ENCODE assay signal across 10 mouse cellular contexts in the genomic region with DNA sequence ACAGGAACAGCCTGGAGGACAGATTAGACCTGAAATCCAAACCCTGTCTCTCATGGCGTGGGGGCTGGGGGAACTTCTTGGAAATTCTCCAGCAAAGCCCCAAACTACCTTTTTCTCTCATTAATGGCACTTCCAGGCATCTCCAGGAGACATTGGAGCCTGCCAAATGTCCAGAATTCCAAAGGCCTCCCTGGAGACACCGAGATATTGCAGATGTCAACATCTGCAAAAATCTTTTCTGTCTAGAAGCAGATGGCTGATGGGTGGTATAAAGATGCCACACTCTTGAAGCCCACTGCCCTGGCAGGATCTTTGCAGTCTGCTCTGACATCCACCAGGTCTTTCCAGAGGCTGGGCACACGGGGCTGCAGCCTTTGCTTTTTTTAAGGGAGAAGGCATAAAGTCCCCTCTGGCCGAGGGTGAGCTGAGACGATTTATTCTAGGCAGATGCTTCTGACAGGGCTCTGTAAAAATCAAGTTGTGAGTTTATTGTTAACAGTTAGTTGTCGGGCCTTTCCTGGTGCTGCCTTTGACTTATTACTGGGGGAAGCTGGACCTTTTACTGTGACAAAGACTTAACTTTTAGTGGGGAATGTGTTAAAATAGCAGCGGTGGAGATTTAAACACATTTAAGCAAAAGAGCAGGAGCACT. TPM values are rescaled to one million over a fixed set of nuclear protein-coding genes. Genes with fewer than 3 reads are reported as not detected.
DNase-seq lines count a peak whose midpoint lies in the region; ATAC-seq and TF ChIP-seq lines count a peak whose summit lies in the region.
"Had no signal": no experiment of that assay in that cellular context is flagged by ENCODE, and none has a peak within 500 bp of the region (broad histone marks: within the 10 kb centered on the region; RNA-seq: fewer than 3 reads in every experiment).

No protein-coding gene starts in this region.

- DNase-seq in forebrain, embryonic 11.5 days (ENCODE audit: low spot score): peak; percentile 62
- DNase-seq in 3T3-L1 (ENCODE audit: low read depth, low spot score) (peak; percentile 63), MN1 (ENCODE audit: low spot score) (no peak)
- DNase-seq in forelimb bud, embryonic 11.5 days (ENCODE audit: low read depth, low spot score): peak; percentile 53
- no peak for DNase-seq in layer of hippocampus, adult 2 months (ENCODE audit: low spot score in 2 of 2)

- no peak overlapping the region for H3K4me3 ChIP-seq in forebrain, embryonic 11.5 days (ENCODE audit: low read depth, low read length)
- H3K4me3 ChIP-seq in forebrain, embryonic 15.5 days: no peak overlapping the region
- peak overlapping the region; percentile 98 for H3K4me3 ChIP-seq in limb, embryonic 13.5 days
- no peak overlapping the region for H3K4me3 ChIP-seq in layer of hippocampus, adult 2 months
- H3K4me3 ChIP-seq: myocyte had no signal

- ATAC-seq in forebrain, embryonic 11.5 days (replicated peaks; ENCODE audit: low FRiP score): no peak
- no peak for ATAC-seq in forebrain, embryonic 15.5 days (replicated peaks)
- no peak for ATAC-seq in limb, embryonic 13.5 days (ENCODE audit: low FRiP score, low read depth)
- ATAC-seq in monocyte, adult 5-6 weeks (replicated peaks; ENCODE audit: insufficient number of reproducible peaks, low FRiP score, low TSS enrichment, poor library complexity, severe bottlenecking): no peak
- ATAC-seq: inflammation-experienced regulatory T-cells, adult 6 months had no signal

- H3K27ac ChIP-seq in forebrain, embryonic 11.5 days (ENCODE audit: low read depth, low read length): peak overlapping the region; percentile 99
- no peak overlapping the region for H3K27ac ChIP-seq in forebrain, embryonic 15.5 days (replicated peaks)
- peak overlapping the region; percentile 100 for H3K27ac ChIP-seq in limb, embryonic 13.5 days
- no peak overlapping the region for H3K27ac ChIP-seq in layer of hippocampus, adult 2 months

- H3K4me1 ChIP-seq in forebrain, embryonic 11.5 days (replicated peaks; ENCODE audit: control insufficient read depth, insufficient read depth, low read length): peaks cover 19% of the 10 kb centered on the region
- H3K4me1 ChIP-seq in forebrain, embryonic 15.5 days: peaks cover 28% of the 10 kb centered on the region
- H3K4me1 ChIP-seq in limb, embryonic 13.5 days: peaks cover 30% of the 10 kb centered on the region

- WGBS in forebrain, embryonic 11.5 days: 25% methylated on average over 7 of the region's 7 CpGs
- WGBS in forebrain, embryonic 15.5 days: 17% methylated on average over 7 of the region's 7 CpGs
- 4% methylated on average over 7 of the region's 7 CpGs for WGBS in limb, embryonic 13.5 days

- no peaks in the 10 kb centered on the region for H3K36me3 ChIP-seq in forebrain, embryonic 11.5 days (ENCODE audit: control insufficient read depth, insufficient read depth, low read length)
- no peaks in the 10 kb centered on the region for H3K36me3 ChIP-seq in forebrain, embryonic 15.5 days
- peaks cover 17% of the 10 kb centered on the region for H3K36me3 ChIP-seq in limb, embryonic 13.5 days

- peaks cover 16% of the 10 kb centered on the region for H3K27me3 ChIP-seq in forebrain, embryonic 11.5 days (ENCODE audit: control insufficient read depth, insufficient read depth, low read length)
- H3K27me3 ChIP-seq in forebrain, embryonic 15.5 days: no peaks in the 10 kb centered on the region; the same call in 1 of the 2 replicates
- no peaks in the 10 kb centered on the region for H3K27me3 ChIP-seq in limb, embryonic 13.5 days

- no peak for TF ChIP-seq CTCF in layer of hippocampus, adult 2 months (conservative IDR thresholded peaks at IDR 0.05)

- peak overlapping the region; percentile 5; the same call in 1 of the 2 replicates for H3K4me2 ChIP-seq in forebrain, embryonic 11.5 days (ENCODE audit: low read depth, low read length, severe bottlenecking)
- no peak overlapping the region; the same call in 1 of the 2 replicates for H3K4me2 ChIP-seq in forebrain, embryonic 15.5 days (replicated peaks)
- H3K4me2 ChIP-seq in limb, embryonic 13.5 days (replicated peaks): peak overlapping the region; percentile 75

- no peaks in the 10 kb centered on the region; the same call in 1 of the 2 replicates for H3K9me3 ChIP-seq in forebrain, embryonic 11.5 days (ENCODE audit: control insufficient read depth, low read length)
- H3K9me3 ChIP-seq in forebrain, embryonic 15.5 days: no peaks in the 10 kb centered on the region
- no peaks in the 10 kb centered on the region for H3K9me3 ChIP-seq in limb, embryonic 13.5 days

- H3K9ac ChIP-seq in forebrain, embryonic 11.5 days (ENCODE audit: low read length): peak overlapping the region; percentile 5
- no peak overlapping the region for H3K9ac ChIP-seq in forebrain, embryonic 15.5 days (replicated peaks)
- peak overlapping the region; percentile 100 for H3K9ac ChIP-seq in limb, embryonic 13.5 days

RNA-seq across cellular contexts. Expression of a gene that starts 4.7 kb away (rescaled TPM):
- 185 and 192 TPM in 2 replicates for polyA plus RNA-seq in forebrain, embryonic 11.5 days (2014; fragmentation: Nextera tagmentation; extraction: Ambion mirVana)
- 37.8 and 44.9 TPM in 2 replicates for polyA plus RNA-seq in forebrain, embryonic 15.5 days (2015; fragmentation: Nextera tagmentation; extraction: Ambion mirVana)
- polyA plus RNA-seq in limb, embryonic 13.5 days (2015; fragmentation: Nextera tagmentation; extraction: Ambion mirVana): 264 and 265 TPM in 2 replicates
- total RNA-seq in layer of hippocampus, adult 2 months (2021): 10 to 100 TPM in 1 of 2 experiments, 1 to 10 TPM in 1; 9.1 to 10.5 TPM
- total RNA-seq in monocyte, adult 5-6 weeks (2017): not detected in 3 replicates
- polyA plus RNA-seq: inflammation-experienced regulatory T-cells, adult 6 months had no signal

Comparison
In these comparisons a context has a peak if more than half of its experiments do, and no peak if none do; other contexts are left out.
1. H3K27ac ChIP-seq: peak in forebrain, embryonic 11.5 days (single experiment) and limb, embryonic 13.5 days (single experiment); none in forebrain, embryonic 15.5 days (single experiment) and layer of hippocampus, adult 2 months (single experiment).
2. DNase-seq: peak in forebrain, embryonic 11.5 days (single experiment), 3T3-L1 (single experiment) and forelimb bud, embryonic 11.5 days (single experiment); none in layer of hippocampus, adult 2 months (0 of 2) and MN1 (single experiment).